Mouse (Mus musculus) adrenal gland, postnatal 25 days (tissue): ENCODE results near the gene Rbsn. TPM values are rescaled to one million over a fixed set of nuclear protein-coding genes. Genes with fewer than 3 reads are reported as not detected.
A peak's percentile ranks its signal among the peaks of the same experiment; 100 is the strongest.

Experiments
- DNase-seq: peaks from one replicate; pipeline ENCODE4 v3.0.0; 2021; ENCODE audit warnings: mixed read lengths
- long read RNA-seq: library from polyadenylated mRNA; stranded (forward); transcript quantifications from one replicate; pipeline ENCODE4 v2.0.0, GENCODE M21; 2021
- total RNA-seq: library from RNA; stranded (reverse); gene quantifications from 2 replicates; pipeline ENCODE4 v1.2.3, GENCODE M21; 2021

Gene Rbsn
- total RNA-seq = 16.5 and 19.9 TPM in 2 replicates
- long read RNA-seq, full-length matches to known transcripts = 13 of 28 reads
- long read RNA-seq, partial matches to known transcripts = 5 of 28 reads
- long read RNA-seq, other reads (novel, unspliced or antisense) = 10 of 28 reads

- peak; percentile 92 for DNase-seq
Measured at GRCm38 (mm10) chr6:92214773-92215449, at the start of gene Rbsn. Rbsn (minus strand) TSS chr6:92214925.

GRCm38 (mm10) chr6:92261162-92261843, 46.6 kb upstream of the Rbsn start:
- no peak for DNase-seq

- no peak for DNase-seq
Measured at GRCm38 (mm10) chr6:92255346-92255745, 40.6 kb upstream of the Rbsn start.

DNA sequence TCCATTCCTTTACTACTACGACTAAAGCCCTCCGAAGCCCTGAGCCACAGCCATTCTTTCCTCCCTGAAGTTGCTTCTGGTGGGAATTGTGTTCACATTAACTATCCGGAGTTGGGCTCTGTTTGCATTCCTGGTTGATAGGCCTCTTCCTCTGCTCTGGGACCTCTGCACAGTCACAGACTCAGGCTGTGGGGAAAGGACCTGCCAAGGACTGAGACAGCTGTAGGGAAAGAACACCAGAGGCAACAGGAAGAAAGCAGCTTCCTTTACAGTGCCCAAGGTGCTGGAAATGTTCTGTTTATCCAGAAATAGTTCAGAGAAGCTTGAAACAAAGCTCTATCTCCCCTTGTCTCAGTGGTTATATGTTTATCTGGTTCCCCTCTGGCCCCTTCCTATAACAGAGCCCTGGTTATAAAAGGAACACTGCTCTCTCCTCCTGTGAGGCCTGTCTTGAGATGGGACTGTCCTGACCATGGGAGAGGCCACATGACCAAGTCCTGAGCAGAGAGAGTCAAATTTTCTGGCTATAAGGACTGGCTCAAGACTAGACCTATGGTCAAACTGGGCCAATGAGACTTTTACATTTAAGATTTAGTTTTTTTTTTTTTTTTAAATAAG, 38.6 kb upstream of the Rbsn start:
- no peak for DNase-seq

GRCm38 (mm10) chr6:92247215-92247919, 32.6 kb upstream of the Rbsn start:
- no peak for DNase-seq

DNA sequence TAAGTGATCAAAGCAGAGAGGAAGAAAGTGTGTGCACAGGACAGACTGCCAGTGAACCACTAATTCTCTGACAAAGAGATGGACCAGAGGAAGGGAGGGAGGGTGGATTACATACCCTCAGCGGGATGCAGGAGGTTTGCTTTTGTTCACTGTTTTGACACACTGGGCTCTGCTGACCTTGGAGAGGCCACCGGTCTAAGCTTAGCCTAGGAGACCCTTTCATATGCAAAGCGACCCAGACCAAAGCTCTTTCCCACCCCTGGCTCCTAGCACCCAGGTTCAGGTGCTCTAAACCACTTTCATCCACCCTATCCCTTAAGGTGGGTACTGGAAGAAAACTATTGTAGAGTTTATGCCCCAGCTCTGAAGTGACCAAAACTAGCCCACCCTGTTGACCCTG, 31.6 kb upstream of the Rbsn start:
- DNase-seq = no peak

DNA sequence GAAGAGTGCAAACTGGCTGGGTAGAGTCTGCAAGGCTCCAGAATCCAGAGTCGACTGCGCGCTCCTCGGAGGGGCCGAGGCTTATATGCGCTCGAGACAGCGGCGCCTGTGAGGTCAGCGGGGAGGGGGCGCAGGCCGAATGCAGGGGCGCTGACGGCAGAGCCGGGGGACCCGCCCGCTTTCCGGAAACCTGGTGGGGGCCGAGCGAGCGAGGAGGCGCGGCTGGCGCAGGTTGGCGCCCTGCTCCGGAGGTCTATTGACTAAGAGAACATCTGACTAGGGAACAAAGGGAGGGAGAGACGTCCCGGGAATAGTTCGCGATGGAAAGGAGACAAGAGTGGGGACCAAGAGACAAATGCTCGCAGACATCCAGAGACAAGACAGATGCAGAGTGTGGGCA, 29.9 kb upstream of the Rbsn start, which contains the start of gene Trh:
TSS of gene Trh (minus strand) at position 60 of the 400 bp plus-strand sequence.
- DNase-seq = no peak

- DNase-seq = peak; percentile 50
Measured at GRCm38 (mm10) chr6:92241178-92241906, 26.6 kb upstream of the Rbsn start.

- DNase-seq = no peak
Measured at GRCm38 (mm10) chr6:92235036-92235435, 20.3 kb upstream of the Rbsn start.

DNA sequence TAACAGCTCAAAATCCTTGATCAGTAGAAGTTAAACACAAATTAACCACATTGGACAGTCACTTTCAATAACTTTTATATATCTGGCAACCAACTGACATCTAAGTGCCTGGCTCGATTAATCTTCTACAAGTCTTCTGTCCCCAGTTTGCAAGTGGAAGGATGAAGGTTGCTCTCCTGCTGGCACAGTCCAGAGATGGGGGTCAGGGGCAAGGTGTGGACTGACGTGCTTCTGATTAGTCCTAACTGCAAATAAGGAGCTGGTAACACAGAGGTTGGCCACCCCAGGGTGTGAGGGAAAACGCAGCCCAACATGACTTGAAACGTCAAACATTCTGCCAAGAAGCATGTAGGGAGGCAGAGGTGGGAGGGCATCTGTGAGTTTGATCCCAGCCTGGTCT, 17.0 kb upstream of the Rbsn start:
- DNase-seq = no peak

GRCm38 (mm10) chr6:92231356-92231755, 16.6 kb upstream of the Rbsn start:
- no peak for DNase-seq

DNA sequence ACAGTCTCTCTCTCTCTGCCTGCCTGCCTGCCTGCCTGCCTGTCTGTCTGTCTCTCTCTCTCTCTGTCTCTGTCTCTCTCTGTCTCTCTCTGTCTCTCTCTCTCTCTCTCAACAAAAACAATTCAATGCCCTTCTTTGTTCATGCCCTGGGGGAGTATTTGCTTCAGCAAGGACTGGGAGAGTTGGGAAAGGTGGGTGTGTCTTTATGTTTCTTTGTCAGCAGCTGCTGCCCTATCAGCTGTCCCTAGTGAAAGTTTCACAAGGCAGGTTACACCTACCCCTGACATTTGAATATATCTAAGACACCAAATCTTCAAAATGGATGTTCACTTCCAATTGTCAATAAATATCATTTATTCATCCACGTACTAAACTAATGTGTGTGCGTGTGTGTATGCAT, 14.9 kb upstream of the Rbsn start:
- DNase-seq = no peak

GRCm38 (mm10) chr6:92229103-92229502, 14.4 kb upstream of the Rbsn start:
- no peak for DNase-seq

DNA sequence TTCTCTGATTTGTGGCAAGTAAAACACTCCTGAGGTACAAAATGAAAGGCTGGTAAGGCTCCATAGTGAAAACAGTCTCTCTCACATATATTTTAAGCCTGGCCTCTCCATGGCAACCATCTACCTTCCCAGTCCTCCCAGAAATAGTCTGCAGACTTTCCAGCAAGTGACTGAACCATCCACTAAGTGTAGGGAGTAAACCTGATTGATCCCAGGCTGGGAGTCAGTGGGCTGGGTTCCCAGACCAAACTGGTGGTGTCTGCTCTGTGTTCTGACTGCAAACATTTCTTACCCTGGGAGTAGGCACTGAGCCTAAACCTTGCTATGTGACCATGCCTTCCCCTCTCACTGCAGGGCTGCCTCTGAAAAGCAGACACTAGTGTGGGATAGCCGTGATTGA, 10.3 kb upstream of the Rbsn start:
- no peak for DNase-seq

GRCm38 (mm10) chr6:92222021-92222420, 7.3 kb upstream of the Rbsn start:
- DNase-seq = no peak

DNA sequence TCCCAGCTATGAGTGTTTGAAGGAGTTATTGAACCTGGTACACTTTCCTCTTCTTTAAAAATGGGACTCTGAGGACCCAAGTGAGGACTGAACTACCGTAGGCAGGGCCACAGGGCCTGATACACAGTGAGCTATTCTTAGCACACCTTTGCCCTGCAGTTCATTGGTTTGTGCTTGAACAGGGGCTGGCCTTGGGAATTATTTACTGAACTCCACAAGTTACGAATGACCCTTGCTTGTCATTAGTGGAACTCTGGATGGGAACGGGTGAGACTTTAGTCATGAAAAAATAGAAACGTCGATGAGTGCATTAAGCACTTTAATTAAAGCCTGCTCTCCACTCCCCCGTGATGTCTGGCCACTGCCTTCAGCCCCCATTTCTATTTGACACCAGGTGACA, 6.9 kb upstream of the Rbsn start:
- no peak for DNase-seq

GRCm38 (mm10) chr6:92219445-92219844, 4.7 kb upstream of the Rbsn start:
- DNase-seq = peak; percentile 19

- DNase-seq = no peak
Measured at GRCm38 (mm10) chr6:92214055-92214772, 511 bp downstream of the Rbsn start.

DNA sequence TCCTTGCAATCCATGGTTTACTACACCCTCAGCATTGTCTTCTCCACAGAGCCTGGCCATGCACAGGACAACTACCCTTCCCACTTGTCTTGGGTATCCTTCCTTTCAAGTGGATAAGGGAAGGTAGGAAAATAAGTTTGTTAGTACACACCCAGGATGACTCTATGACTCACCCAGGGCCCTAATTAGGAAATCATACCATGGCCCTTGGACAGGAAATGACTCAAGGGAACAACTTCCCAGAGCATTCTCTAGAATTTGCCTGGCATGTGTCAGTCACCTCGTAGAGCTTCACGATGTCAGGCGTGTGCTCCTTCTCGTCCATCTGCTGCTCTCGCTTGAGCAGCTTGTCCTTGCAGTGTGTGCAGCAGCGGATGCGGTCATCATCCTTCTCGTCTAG, 15.3 kb downstream of the Rbsn start:
- no peak for DNase-seq

DNA sequence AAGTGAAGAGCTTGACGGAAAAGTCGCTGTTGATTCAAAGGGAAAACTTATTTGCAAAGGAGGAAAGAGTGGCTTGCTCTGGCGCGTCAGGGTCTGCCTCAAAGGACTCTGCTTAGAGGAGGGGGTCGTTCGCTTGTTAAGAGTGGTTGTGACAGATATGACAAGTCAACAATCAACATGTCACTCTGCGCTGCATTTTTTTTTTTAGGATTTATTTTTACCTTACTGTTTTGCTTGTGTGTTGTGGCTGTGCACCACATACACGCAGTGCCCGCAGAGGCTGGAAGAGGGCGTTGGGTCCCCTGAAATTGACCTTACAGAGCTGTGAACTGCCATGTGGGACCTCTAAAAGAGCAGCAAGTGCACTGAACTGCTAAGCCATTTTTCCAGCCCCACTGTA, 30.5 kb downstream of the Rbsn start:
- DNase-seq = no peak

- DNase-seq = peak; percentile 80
Measured at GRCm38 (mm10) chr6:92183621-92184131, 31.0 kb downstream of the Rbsn start, which contains the start of gene Mrps25. Mrps25 (minus strand) TSS chr6:92184033.
